Mouse (Mus musculus) A20 (cell line): ENCODE results near the gene Rnf223.

Source experiments
- DNase-seq: peaks from one replicate; pipeline ENCODE4 v3.0.0-alpha.2; 2011; ENCODE audit warnings: low read depth, low spot score

Gene Rnf223

GRCm38 (mm10) chr4:156130436-156130835 lies at the start of gene Rnf223:
TSS of gene Rnf223 (plus strand) at chr4:156130513.
- DNase-seq, result no peak

DNA sequence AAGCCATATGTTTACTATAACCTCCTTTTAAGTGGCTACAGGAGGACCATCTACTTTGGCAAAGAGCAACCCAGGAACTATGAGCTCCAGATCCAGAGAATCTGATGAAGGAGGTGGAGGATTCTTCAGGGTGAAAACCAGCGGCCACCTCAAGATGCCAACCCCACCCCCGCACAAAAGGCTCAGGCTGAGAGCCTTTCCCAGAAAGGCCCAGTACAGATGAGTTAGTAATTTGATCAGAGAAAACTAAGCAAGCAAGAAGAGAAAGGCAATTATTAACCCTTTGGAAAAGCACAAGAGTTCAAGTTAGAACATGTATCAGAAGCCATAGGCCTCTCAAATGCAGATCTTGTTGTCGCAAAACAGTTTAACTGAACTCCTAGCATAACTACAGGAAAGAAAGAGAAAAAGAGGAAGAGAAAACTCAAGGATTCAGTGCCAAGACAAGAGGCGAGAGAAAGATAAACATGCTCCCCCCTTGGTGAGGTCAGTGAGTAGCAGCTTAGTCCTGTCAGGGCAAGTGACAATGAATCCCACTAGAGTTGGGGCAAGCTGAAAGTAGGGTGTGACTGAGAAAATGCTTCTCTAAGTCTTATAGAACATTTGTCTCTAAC lies 47.6 kb upstream of the Rnf223 start:
- no peak for DNase-seq

DNA sequence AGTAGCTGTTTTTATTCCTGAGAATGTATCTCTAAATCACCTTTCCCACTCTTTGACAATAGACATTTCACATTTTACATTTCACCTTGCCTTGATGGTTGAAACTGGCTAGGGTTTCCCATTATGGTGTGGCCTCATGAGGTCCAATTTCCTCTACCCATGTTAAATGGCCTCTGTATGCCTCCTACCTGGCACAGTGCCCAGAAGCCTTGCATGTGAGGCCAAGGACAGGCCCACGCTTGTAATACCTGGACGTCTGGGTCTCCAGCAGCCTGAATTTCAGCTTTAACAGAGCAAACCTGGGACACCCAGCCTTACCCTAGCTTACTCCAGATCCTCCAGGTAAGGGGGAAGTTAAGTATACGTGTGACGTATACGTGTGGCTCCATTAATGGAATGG lies 47.0 kb upstream of the Rnf223 start:
- DNase-seq, result no peak

GRCm38 (mm10) chr4:156084096-156084879 lies 46.0 kb upstream of the Rnf223 start:
- DNase-seq, result no peak

DNA sequence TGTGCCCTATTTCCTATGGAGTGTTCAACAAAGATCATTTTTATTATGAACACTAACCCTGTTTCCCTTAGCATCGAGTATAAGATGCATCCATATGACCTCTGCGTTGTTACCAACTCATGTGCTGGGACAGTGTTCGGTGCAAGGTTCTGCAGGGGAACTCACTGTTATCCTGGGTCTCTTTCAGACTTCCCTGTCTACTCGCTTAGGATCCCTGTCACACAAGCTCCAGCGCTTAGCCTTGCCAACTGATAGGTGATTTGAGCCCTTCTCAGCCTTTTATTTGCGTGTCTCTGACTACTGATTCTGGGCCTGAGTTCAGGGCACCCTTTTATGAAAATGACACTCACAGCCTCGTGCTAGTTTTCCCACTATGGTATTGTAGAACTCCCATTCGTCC lies 45.1 kb upstream of the Rnf223 start:
- DNase-seq, result no peak

GRCm38 (mm10) chr4:156087398-156088087 lies 42.8 kb upstream of the Rnf223 start:
- DNase-seq, result peak; percentile 41

DNA sequence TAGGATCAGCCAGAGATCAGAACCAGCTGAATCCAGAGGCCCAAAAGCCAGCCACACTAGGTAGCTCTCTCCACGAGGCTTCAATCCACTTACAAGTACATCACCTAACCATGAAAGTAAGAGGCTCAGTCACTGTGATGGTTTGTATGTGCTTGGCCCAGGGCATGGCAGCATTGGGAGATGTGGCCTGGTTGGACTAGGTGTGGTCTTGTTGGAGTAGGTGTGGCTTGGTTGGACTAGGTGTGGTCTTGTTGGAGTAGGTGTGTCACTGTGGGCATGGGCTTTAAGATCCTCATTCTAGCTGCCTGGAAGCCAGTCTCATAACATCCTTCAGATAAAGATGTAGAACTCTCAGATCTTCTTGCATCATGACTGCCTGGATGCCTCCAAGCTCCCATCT lies 39.1 kb upstream of the Rnf223 start:
- no peak for DNase-seq

GRCm38 (mm10) chr4:156092765-156093164 lies 37.5 kb upstream of the Rnf223 start:
- no peak for DNase-seq

DNA sequence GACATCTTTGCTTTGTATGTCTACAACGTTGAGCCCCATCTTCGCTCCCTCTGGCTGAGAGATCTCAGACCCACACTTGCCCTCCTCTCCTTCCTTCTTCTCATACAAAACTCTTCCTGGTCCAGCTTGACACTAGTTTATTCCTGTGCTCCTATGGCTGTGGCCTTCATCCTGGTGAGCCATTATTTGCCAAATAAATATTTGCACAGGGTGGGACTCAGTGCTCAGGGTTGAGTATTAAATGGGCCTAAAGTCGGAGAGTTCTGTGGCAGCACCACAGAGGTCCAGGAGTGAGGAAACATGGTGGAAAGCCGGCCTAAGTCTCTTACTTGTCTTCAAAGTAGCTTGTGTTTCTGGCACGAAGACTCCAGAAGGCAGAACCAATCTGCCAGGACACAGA lies 36.6 kb upstream of the Rnf223 start:
- no peak for DNase-seq

GRCm38 (mm10) chr4:156096191-156096590 lies 34.1 kb upstream of the Rnf223 start:
- DNase-seq, result no peak

GRCm38 (mm10) chr4:156097770-156098366 lies 32.4 kb upstream of the Rnf223 start:
- no peak for DNase-seq

DNA sequence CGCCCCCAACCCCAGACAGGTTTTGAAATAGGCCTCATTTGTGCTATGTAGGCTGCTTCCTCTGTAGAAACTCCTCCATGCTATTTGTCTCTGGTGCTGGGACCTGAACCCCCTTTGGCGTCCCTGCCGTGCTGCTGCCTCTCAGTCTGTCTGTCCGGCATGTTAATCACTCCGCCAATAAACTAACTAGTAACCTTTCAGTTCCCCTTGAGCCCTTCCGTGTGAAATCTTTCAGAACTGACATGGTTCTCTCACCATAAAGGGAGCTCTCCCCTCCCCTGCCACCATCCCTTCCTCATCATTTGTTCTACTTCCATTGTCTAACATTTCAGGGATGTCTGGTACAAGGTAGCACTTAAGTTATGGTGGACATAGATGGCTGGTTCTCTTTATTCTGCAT lies 30.9 kb upstream of the Rnf223 start:
- DNase-seq, result no peak

DNA sequence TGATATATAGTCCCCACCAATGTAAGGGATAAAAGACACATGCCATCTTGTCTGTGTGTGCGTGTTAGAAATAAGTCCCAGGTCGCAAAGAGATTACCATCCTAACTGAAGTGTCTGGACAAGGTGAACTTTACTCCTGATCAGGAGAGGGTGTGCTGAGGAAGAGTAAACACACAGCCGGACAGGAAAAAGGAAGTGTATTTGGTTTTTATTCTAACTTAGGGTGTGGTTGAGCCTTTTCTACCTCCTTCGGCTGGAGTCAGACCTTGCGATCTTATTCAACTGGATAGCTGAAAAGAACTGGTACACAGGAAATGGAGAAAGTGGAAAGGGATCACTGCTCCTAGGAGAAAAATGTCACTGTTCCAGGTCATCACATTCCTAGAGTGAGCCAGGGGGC lies 29.8 kb upstream of the Rnf223 start:
- no peak for DNase-seq

DNA sequence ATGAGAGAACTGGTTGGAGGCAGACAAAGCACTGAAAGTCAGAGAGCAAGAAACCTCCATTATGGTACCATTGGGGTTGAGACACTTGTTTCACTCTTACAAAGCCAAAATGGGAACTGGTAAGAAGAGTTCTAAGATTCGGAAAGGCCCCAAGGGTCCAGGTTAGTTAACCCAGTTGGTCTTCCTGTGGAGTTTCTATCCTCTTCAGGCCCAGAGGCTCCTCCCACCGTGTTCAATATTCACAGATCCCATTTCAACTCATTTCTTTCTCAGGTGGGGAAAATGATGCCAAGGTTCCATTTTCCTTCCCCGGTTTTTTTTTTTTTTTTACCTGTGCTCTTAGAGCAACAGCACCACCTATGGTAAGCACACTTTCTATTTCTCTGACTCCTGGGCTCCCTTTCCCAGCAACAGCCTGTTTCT lies 28.8 kb upstream of the Rnf223 start:
- DNase-seq, result no peak

- DNase-seq, result no peak
Measured at GRCm38 (mm10) chr4:156103342-156103741, 27.0 kb upstream of the Rnf223 start.

GRCm38 (mm10) chr4:156108606-156109546 lies 21.4 kb upstream of the Rnf223 start:
- peak; percentile 80 for DNase-seq

DNA sequence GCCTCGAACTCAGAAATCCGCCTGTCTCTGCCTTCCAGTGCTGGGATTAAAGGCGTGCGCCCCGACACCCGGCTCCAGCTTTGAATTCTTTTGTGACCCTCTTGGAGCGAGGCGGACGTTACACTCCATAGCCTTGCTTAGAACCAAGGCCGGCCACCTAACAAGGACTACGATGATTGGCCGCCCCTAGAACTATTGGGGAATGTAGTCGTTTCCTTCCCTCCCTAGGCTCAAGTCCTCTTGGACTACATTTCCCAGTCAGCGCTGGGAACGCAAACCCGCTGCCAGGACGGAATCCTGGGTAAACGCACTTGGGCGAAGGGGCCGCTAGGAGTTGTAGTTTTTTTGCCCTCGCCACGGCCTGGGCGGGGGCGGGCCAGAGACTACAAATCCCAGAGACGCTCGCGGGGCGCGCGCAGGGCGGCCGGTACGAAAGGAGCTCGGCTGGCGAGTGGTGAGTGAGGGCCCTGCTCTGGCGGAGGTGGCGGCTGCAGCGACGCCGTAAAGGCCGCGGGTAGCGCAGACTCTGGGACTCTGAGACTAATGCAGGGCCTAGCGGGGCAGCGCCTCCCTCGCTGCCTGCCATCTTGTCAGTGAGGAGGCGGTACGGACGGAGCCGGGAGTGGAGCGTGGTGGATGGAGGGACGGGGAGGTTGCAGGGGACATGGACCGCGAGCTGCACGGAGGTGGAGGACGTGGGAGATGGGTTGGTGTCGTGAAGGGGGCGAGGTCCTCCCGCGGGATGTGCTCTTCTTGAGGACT lies 20.6 kb upstream of the Rnf223 start, which contains the start of gene 9430015G10Rik:
9430015G10Rik (plus strand) TSS at position 413 of the 762 bp plus-strand sequence.
- peak; percentile 99 for DNase-seq

- no peak for DNase-seq
Measured at GRCm38 (mm10) chr4:156124077-156124476, 6.2 kb upstream of the Rnf223 start.

DNA sequence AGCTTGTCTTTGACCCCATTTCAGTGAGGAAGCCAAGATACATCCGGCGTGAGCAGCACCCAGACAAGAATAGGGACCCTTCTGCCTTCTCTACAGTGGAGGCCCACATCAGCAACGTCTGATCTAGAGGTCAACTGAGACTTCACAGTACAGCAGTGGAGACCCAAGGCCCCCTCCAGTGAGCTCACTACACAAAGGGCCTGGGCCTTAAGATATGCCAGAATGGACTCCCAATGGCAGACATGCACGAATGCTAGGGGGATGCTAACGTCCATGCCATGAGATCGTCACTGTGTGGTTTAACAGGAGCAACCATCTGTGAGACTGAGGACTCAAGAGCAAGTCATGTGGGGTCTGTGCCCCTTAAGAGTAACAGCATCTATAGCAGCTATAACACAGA lies 4.9 kb upstream of the Rnf223 start:
- no peak for DNase-seq

- DNase-seq, result no peak
Measured at GRCm38 (mm10) chr4:156126841-156127240, 3.5 kb upstream of the Rnf223 start.
